Mouse (Mus musculus): ENCODE measurements at regions not wholly inside any gene's neighbourhood (a gene's known extent, or its start where the extent isn't known, plus 50 kb on each side); places are given as distances from the start of the nearest gene placed in this dataset.

GRCm38 (mm10) chr3:21861636-21861970, 214.8 kb upstream of the Tbl1xr1 start:
- H3K27ac ChIP-seq, result no peak overlapping the region
- whole genome bisulfite sequencing, result 89% methylated on average over 4 of the region's 4 CpGs
- DNase-seq (ENCODE audit: low spot score), result no peak
- H3K4me1 ChIP-seq, result 0 out of 2 replicates have a peak, but pooled peaks cover 4% of the 10 kb centered on the region
- no peaks in the 10 kb centered on the region for H3K9me3 ChIP-seq (replicated peaks)
- H3K4me3 ChIP-seq, result no peak overlapping the region
- H3K27me3 ChIP-seq (ENCODE audit: low read depth, poor library complexity, severe bottlenecking), result no peaks in the 10 kb centered on the region
- no peaks in the 10 kb centered on the region for H3K36me3 ChIP-seq

- 76% methylated on average over 5 of the region's 5 CpGs for WGBS
- H3K4me1 ChIP-seq, result 0 out of 2 replicates have a peak, but pooled peaks cover 2% of the 10 kb centered on the region
- no peak overlapping the region for H3K4me3 ChIP-seq
- no peak overlapping the region for H3K27ac ChIP-seq
- no peaks in the 10 kb centered on the region for H3K27me3 ChIP-seq (ENCODE audit: low read depth, poor library complexity, severe bottlenecking)
- no peaks in the 10 kb centered on the region for H3K9me3 ChIP-seq (replicated peaks)
- no peaks in the 10 kb centered on the region for H3K36me3 ChIP-seq
- no peak for DNase-seq (ENCODE audit: low spot score)
Measured at GRCm38 (mm10) chr3:21864391-21864790, 212.1 kb upstream of the Tbl1xr1 start.

GRCm38 (mm10) chr3:21865856-21866255, 210.6 kb upstream of the Tbl1xr1 start:
- DNase-seq (ENCODE audit: low spot score), result no peak
- H3K27ac ChIP-seq, result no peak overlapping the region
- H3K4me1 ChIP-seq, result no peaks in the 10 kb centered on the region
- no peak overlapping the region for H3K4me3 ChIP-seq
- H3K9me3 ChIP-seq (replicated peaks), result no peaks in the 10 kb centered on the region
- 85% methylated on average over 1 of the region's 1 CpGs for WGBS
- H3K27me3 ChIP-seq (ENCODE audit: low read depth, poor library complexity, severe bottlenecking), result no peaks in the 10 kb centered on the region
- H3K36me3 ChIP-seq, result no peaks in the 10 kb centered on the region

GRCm38 (mm10) chr3:21878396-21878795, 198.1 kb upstream of the Tbl1xr1 start:
- no peaks in the 10 kb centered on the region for H3K4me1 ChIP-seq
- no peaks in the 10 kb centered on the region for H3K36me3 ChIP-seq
- no peak for DNase-seq (ENCODE audit: low spot score)
- H3K27ac ChIP-seq, result no peak overlapping the region
- WGBS, result 88% methylated on average over 2 of the region's 2 CpGs
- no peaks in the 10 kb centered on the region for H3K9me3 ChIP-seq (replicated peaks)
- H3K27me3 ChIP-seq (ENCODE audit: low read depth, poor library complexity, severe bottlenecking), result no peaks in the 10 kb centered on the region
- no peak overlapping the region for H3K4me3 ChIP-seq

GRCm38 (mm10) chr3:21884216-21884615, 192.2 kb upstream of the Tbl1xr1 start:
- DNase-seq (ENCODE audit: low spot score), result no peak
- Histone ChIP-seq H3K4me3 (no peak overlapping the region), H3K27ac (no peak overlapping the region), H3K4me1 (no peaks in the 10 kb centered on the region), H3K36me3 (no peaks in the 10 kb centered on the region), H3K27me3 (ENCODE audit: low read depth, poor library complexity, severe bottlenecking) (no peaks in the 10 kb centered on the region), H3K9me3 (replicated peaks) (no peaks in the 10 kb centered on the region)
- WGBS, result 87% methylated on average over 3 of the region's 3 CpGs

- Histone ChIP-seq H3K9me3 (replicated peaks) (no peaks in the 10 kb centered on the region), H3K4me3 (no peak overlapping the region), H3K36me3 (no peaks in the 10 kb centered on the region), H3K27me3 (ENCODE audit: low read depth, poor library complexity, severe bottlenecking) (no peaks in the 10 kb centered on the region), H3K27ac (no peak overlapping the region), H3K4me1 (peaks cover 10% of the 10 kb centered on the region)
- no peak for DNase-seq (ENCODE audit: low spot score)
- 88% methylated on average over 3 of the region's 3 CpGs for WGBS
Measured at GRCm38 (mm10) chr3:21888710-21889109, 187.7 kb upstream of the Tbl1xr1 start.

- DNase-seq (ENCODE audit: low spot score), result no peak
- no peak overlapping the region for H3K4me3 ChIP-seq
- 24% methylated on average over 7 of the region's 7 CpGs for WGBS
- no peaks in the 10 kb centered on the region for H3K27me3 ChIP-seq (ENCODE audit: low read depth, poor library complexity, severe bottlenecking)
- no peaks in the 10 kb centered on the region for H3K9me3 ChIP-seq (replicated peaks)
- H3K36me3 ChIP-seq, result no peaks in the 10 kb centered on the region
- no peak overlapping the region for H3K27ac ChIP-seq
- peaks cover 10% of the 10 kb centered on the region for H3K4me1 ChIP-seq
Measured at GRCm38 (mm10) chr3:21891819-21892480, 184.5 kb upstream of the Tbl1xr1 start.

- 44% methylated on average over 8 of the region's 8 CpGs for WGBS
- no peak for DNase-seq (ENCODE audit: low spot score)
- H3K27me3 ChIP-seq (ENCODE audit: low read depth, poor library complexity, severe bottlenecking), result no peaks in the 10 kb centered on the region
- H3K36me3 ChIP-seq, result no peaks in the 10 kb centered on the region
- H3K9me3 ChIP-seq (replicated peaks), result no peaks in the 10 kb centered on the region
- no peak overlapping the region for H3K4me3 ChIP-seq
- peaks cover 10% of the 10 kb centered on the region for H3K4me1 ChIP-seq
- H3K27ac ChIP-seq, result no peak overlapping the region
Measured at GRCm38 (mm10) chr3:21892864-21893404, 183.5 kb upstream of the Tbl1xr1 start.

GRCm38 (mm10) chr3:21895551-21895950, 180.9 kb upstream of the Tbl1xr1 start:
- H3K36me3 ChIP-seq, result no peaks in the 10 kb centered on the region
- peaks cover 10% of the 10 kb centered on the region for H3K4me1 ChIP-seq
- H3K27me3 ChIP-seq (ENCODE audit: low read depth, poor library complexity, severe bottlenecking), result no peaks in the 10 kb centered on the region
- H3K27ac ChIP-seq, result no peak overlapping the region
- H3K9me3 ChIP-seq (replicated peaks), result no peaks in the 10 kb centered on the region
- H3K4me3 ChIP-seq, result no peak overlapping the region
- DNase-seq (ENCODE audit: low spot score), result no peak
- WGBS, result 93% methylated on average over 2 of the region's 2 CpGs

- H3K27ac ChIP-seq, result no peak overlapping the region
- no peaks in the 10 kb centered on the region for H3K36me3 ChIP-seq
- no peaks in the 10 kb centered on the region for H3K9me3 ChIP-seq (replicated peaks)
- no peaks in the 10 kb centered on the region; the same call in 1 of the 2 replicates for H3K4me1 ChIP-seq
- 86% methylated on average over 5 of the region's 5 CpGs for WGBS
- no peaks in the 10 kb centered on the region for H3K27me3 ChIP-seq (ENCODE audit: low read depth, poor library complexity, severe bottlenecking)
- DNase-seq (ENCODE audit: low spot score), result no peak
- H3K4me3 ChIP-seq, result no peak overlapping the region
Measured at GRCm38 (mm10) chr3:21898241-21898640, 178.2 kb upstream of the Tbl1xr1 start.

- Histone ChIP-seq H3K9me3 (replicated peaks) (no peaks in the 10 kb centered on the region), H3K27me3 (ENCODE audit: low read depth, poor library complexity, severe bottlenecking) (no peaks in the 10 kb centered on the region), H3K27ac (no peak overlapping the region), H3K4me3 (no peak overlapping the region), H3K36me3 (no peaks in the 10 kb centered on the region), H3K4me1 (no peaks in the 10 kb centered on the region)
- no peak for DNase-seq (ENCODE audit: low spot score)
- 70% methylated on average over 2 of the region's 2 CpGs for whole genome bisulfite sequencing
Measured at GRCm38 (mm10) chr3:21905384-21906073, 170.9 kb upstream of the Tbl1xr1 start.

GRCm38 (mm10) chr3:21908828-21909227, 167.6 kb upstream of the Tbl1xr1 start:
- DNase-seq (ENCODE audit: low spot score), result no peak
- Histone ChIP-seq H3K27ac (no peak overlapping the region), H3K4me3 (no peak overlapping the region), H3K27me3 (ENCODE audit: low read depth, poor library complexity, severe bottlenecking) (no peaks in the 10 kb centered on the region), H3K4me1 (no peaks in the 10 kb centered on the region), H3K9me3 (replicated peaks) (no peaks in the 10 kb centered on the region), H3K36me3 (no peaks in the 10 kb centered on the region)
- 93% methylated on average over 4 of the region's 4 CpGs for WGBS

- H3K27me3 ChIP-seq (ENCODE audit: low read depth, poor library complexity, severe bottlenecking), result no peaks in the 10 kb centered on the region
- H3K36me3 ChIP-seq, result no peaks in the 10 kb centered on the region
- no peaks in the 10 kb centered on the region for H3K4me1 ChIP-seq
- WGBS, result 73% methylated on average over 1 of the region's 1 CpGs
- no peak overlapping the region for H3K4me3 ChIP-seq
- no peaks in the 10 kb centered on the region for H3K9me3 ChIP-seq (replicated peaks)
- DNase-seq (ENCODE audit: low spot score), result no peak
- no peak overlapping the region for H3K27ac ChIP-seq
Measured at GRCm38 (mm10) chr3:21910080-21910479, 166.4 kb upstream of the Tbl1xr1 start.
